Mouse (Mus musculus): ENCODE results near the gene Myl4.

Gene Myl4

GRCm38 (mm10) chr11:104607491-104608245 is 57.2 kb downstream of the Myl4 start, which contains the start of gene Itgb3:
Itgb3 (plus strand) TSS chr11:104608000.
- DNase-seq = peak; percentile 48

- no peak for DNase-seq
Observed at GRCm38 (mm10) chr11:104608249-104608920, 57.9 kb downstream of the Myl4 start.

- no peak for DNase-seq
Observed at GRCm38 (mm10) chr11:104609033-104609684, 58.7 kb downstream of the Myl4 start.

- DNase-seq = no peak
Observed at GRCm38 (mm10) chr11:104609733-104610132, 59.3 kb downstream of the Myl4 start.

- DNase-seq = no peak
Observed at GRCm38 (mm10) chr11:104611579-104612151, 61.2 kb downstream of the Myl4 start.

- DNase-seq = no peak
Observed at GRCm38 (mm10) chr11:104613551-104613950, 63.1 kb downstream of the Myl4 start.

GRCm38 (mm10) chr11:104614130-104614529 is 63.7 kb downstream of the Myl4 start:
- DNase-seq = no peak

- DNase-seq = no peak
Observed at GRCm38 (mm10) chr11:104616182-104616581, 65.7 kb downstream of the Myl4 start.

- DNase-seq = no peak
Observed at GRCm38 (mm10) chr11:104618638-104619076, 68.2 kb downstream of the Myl4 start.

- no peak for DNase-seq
Observed at GRCm38 (mm10) chr11:104619084-104620022, 68.9 kb downstream of the Myl4 start.

- no peak for DNase-seq
Observed at GRCm38 (mm10) chr11:104622040-104622962, 71.8 kb downstream of the Myl4 start.

- no peak for DNase-seq
Observed at GRCm38 (mm10) chr11:104624791-104625391, 74.4 kb downstream of the Myl4 start.

GRCm38 (mm10) chr11:104625453-104626402 is 75.3 kb downstream of the Myl4 start:
- DNase-seq = no peak

- no peak for DNase-seq
Observed at GRCm38 (mm10) chr11:104626635-104627034, 76.2 kb downstream of the Myl4 start.

GRCm38 (mm10) chr11:104627616-104628301 is 77.3 kb downstream of the Myl4 start:
- DNase-seq = no peak

GRCm38 (mm10) chr11:104628566-104628965 is 78.1 kb downstream of the Myl4 start:
- no peak for DNase-seq

- DNase-seq = no peak
Observed at GRCm38 (mm10) chr11:104630185-104630835, 79.8 kb downstream of the Myl4 start.

- DNase-seq = no peak
Observed at GRCm38 (mm10) chr11:104631306-104631705, 80.8 kb downstream of the Myl4 start.
